Mouse (Mus musculus): ENCODE data around the gene Ndrg3. TPM values are rescaled to one million over a fixed set of nuclear protein-coding genes. Genes with fewer than 3 reads are reported as not detected.
"Not testable (repeated sequence)": the region's sequence is repeated elsewhere in the genome, so short reads cannot be mapped to it uniquely, and the experiment has no call there.

Ndrg3 gene
- polyA plus RNA-seq, 1 experiment from 2014 or later: 58.7 TPM

- Histone ChIP-seq H3K9ac (no peak overlapping the region), H3K4me1 (no peaks in the 10 kb centered on the region), H3K9me3 (replicated peaks) (no peaks in the 10 kb centered on the region), H3K36me3 (0 out of 2 replicates have a peak, but pooled peaks cover 5% of the 10 kb centered on the region), H3K4me2 (replicated peaks) (no peak overlapping the region), H3K27ac (no peak overlapping the region), H3K4me3 (no peak overlapping the region), H3K27me3 (no peaks in the 10 kb centered on the region)
- ATAC-seq (ENCODE audit: low FRiP score): no peak
- WGBS: 90% methylated on average over 2 of the region's 2 CpGs
These were observed 34.8 kb downstream of the Ndrg3 start for GRCm38 (mm10) chr2:156957035-156957434.

GRCm38 (mm10) chr2:156956306-156956705 is 35.5 kb downstream of the Ndrg3 start:
- 80% methylated on average over 7 of the region's 7 CpGs for WGBS

GRCm38 (mm10) chr2:156954463-156954862 is 37.4 kb downstream of the Ndrg3 start:
- WGBS: 95% methylated on average over 5 of the region's 5 CpGs
- no peak for ATAC-seq (ENCODE audit: low FRiP score)
- H3K9me3 ChIP-seq (replicated peaks): no peaks in the 10 kb centered on the region
- no peak overlapping the region for H3K4me2 ChIP-seq (replicated peaks)
- no peak overlapping the region for H3K27ac ChIP-seq
- H3K9ac ChIP-seq: no peak overlapping the region
- H3K36me3 ChIP-seq: peaks cover 8% of the 10 kb centered on the region; the same call in 1 of the 2 replicates
- H3K27me3 ChIP-seq: no peaks in the 10 kb centered on the region
- no peaks in the 10 kb centered on the region for H3K4me1 ChIP-seq
- H3K4me3 ChIP-seq: no peak overlapping the region

More at GRCm38 (mm10) chr2:156956306-156956705, 35.5 kb downstream of the Ndrg3 start:
- Histone ChIP-seq H3K36me3 (0 out of 2 replicates have a peak, but pooled peaks cover 5% of the 10 kb centered on the region), H3K9ac (no peak overlapping the region), H3K4me2 (replicated peaks) (no peak overlapping the region), H3K27ac (no peak overlapping the region), H3K4me1 (no peaks in the 10 kb centered on the region), H3K27me3 (no peaks in the 10 kb centered on the region), H3K4me3 (no peak overlapping the region), H3K9me3 (replicated peaks) (no peaks in the 10 kb centered on the region)
- ATAC-seq (ENCODE audit: low FRiP score): no peak

- H3K27ac ChIP-seq: no peak overlapping the region
- H3K27me3 ChIP-seq: no peaks in the 10 kb centered on the region
- no peak for ATAC-seq (ENCODE audit: low FRiP score)
- 90% methylated on average over 10 of the region's 10 CpGs for WGBS
- no peak overlapping the region for H3K9ac ChIP-seq
- H3K4me2 ChIP-seq (replicated peaks): no peak overlapping the region
- no peaks in the 10 kb centered on the region for H3K4me1 ChIP-seq
- H3K4me3 ChIP-seq: no peak overlapping the region
- H3K36me3 ChIP-seq: peaks cover 8% of the 10 kb centered on the region
- no peaks in the 10 kb centered on the region for H3K9me3 ChIP-seq (replicated peaks)
These were observed 40.4 kb downstream of the Ndrg3 start for GRCm38 (mm10) chr2:156951301-156952094.

DNA sequence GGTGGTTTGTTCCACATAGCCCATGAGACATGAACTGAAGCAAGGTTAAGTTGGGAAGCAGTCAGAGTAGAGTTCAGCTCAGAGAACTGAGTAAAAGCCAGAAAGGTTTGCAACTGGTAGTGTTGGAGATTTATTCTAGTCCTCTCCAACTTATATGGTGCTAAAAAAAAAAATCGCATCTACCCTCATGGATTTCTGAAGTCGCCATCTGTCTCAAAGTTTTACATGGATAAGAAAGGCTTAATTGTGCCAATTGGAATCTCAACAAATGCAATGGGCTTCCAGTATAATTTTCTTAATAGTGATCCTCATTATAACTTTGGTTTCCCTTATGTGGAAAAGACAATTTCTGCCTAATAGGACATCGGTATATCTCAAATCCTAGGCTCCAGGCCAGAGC is 41.0 kb downstream of the Ndrg3 start:
- Histone ChIP-seq H3K27ac (no peak overlapping the region), H3K4me3 (no peak overlapping the region), H3K36me3 (peaks cover 12% of the 10 kb centered on the region), H3K4me2 (replicated peaks) (no peak overlapping the region), H3K9me3 (replicated peaks) (no peaks in the 10 kb centered on the region), H3K9ac (no peak overlapping the region), H3K4me1 (no peaks in the 10 kb centered on the region), H3K27me3 (no peaks in the 10 kb centered on the region)
- no peak for ATAC-seq (ENCODE audit: low FRiP score)
- WGBS: 92% methylated on average over 3 of the region's 3 CpGs

DNA sequence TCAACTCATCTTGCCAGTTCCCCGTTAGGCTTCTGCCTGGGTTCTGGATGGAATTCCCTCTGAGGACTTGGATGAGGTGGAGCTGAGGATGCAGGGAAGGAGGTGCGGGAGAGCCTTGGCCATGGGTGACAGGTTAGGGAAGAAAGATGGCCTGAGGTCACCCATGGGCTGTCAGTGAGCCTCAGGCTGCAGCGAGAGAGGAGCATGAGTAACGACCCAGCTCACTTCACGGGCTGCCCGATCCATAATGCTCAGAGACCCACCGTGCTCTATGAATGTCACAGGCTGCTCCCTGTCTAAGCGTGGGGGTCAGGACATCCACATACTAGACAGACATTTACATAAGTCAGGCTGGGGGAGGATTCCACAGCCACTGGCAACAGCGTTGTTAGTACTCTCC is 50.3 kb downstream of the Ndrg3 start:
- not testable (repeated sequence) for H3K27me3 ChIP-seq; ATAC-seq (ENCODE audit: low FRiP score); H3K9ac ChIP-seq; H3K9me3 ChIP-seq (replicated peaks); H3K4me3 ChIP-seq; H3K27ac ChIP-seq; H3K4me2 ChIP-seq (replicated peaks); H3K4me1 ChIP-seq
- WGBS: 88% methylated on average over 9 of the region's 9 CpGs
- peaks cover 35% of the 10 kb centered on the region for H3K36me3 ChIP-seq

GRCm38 (mm10) chr2:156939926-156940325 is 51.9 kb downstream of the Ndrg3 start:
- peaks cover 41% of the 10 kb centered on the region for H3K36me3 ChIP-seq
- WGBS: 70% methylated on average over 6 of the region's 6 CpGs

DNA sequence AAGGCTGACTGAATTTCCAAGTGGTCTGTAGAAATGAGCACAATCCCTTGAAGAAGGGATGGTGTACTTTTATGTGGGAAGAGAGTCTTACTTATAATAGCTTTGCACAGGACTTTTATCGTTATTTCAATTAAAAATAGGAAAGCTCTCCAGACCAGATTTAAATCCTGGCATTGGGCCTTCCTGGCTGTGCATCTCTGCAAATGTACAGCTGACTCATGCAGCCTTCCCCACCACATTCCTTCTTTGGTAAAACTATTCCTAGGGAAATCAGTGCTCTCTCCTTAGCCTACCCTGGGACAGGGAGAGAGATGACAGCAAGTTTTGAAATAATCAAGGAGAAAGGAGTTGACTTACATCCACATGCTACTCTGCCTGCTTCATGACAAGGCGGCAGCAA is 54.1 kb downstream of the Ndrg3 start:
- H3K27me3 ChIP-seq: no peaks in the 10 kb centered on the region
- no peaks in the 10 kb centered on the region for H3K9me3 ChIP-seq (replicated peaks)
- no peak overlapping the region for H3K4me2 ChIP-seq (replicated peaks)
- no peak overlapping the region for H3K27ac ChIP-seq
- no peak overlapping the region for H3K9ac ChIP-seq
- H3K36me3 ChIP-seq: peaks cover 29% of the 10 kb centered on the region; the same call in 1 of the 2 replicates
- WGBS: 90% methylated on average over 2 of the region's 2 CpGs
- ATAC-seq (ENCODE audit: low FRiP score): no peak
- no peak overlapping the region for H3K4me3 ChIP-seq
- no peaks in the 10 kb centered on the region for H3K4me1 ChIP-seq

More at GRCm38 (mm10) chr2:156939926-156940325, 51.9 kb downstream of the Ndrg3 start:
- not testable (repeated sequence) for H3K4me3 ChIP-seq; H3K27me3 ChIP-seq; H3K4me2 ChIP-seq (replicated peaks); ATAC-seq (ENCODE audit: low FRiP score); H3K27ac ChIP-seq; H3K9me3 ChIP-seq (replicated peaks); H3K9ac ChIP-seq; H3K4me1 ChIP-seq

- no peaks in the 10 kb centered on the region for H3K9me3 ChIP-seq (replicated peaks)
- peaks cover 37% of the 10 kb centered on the region for H3K36me3 ChIP-seq
- ATAC-seq (ENCODE audit: low FRiP score): no peak
- no peak overlapping the region for H3K9ac ChIP-seq
- H3K4me2 ChIP-seq (replicated peaks): no peak overlapping the region
- H3K4me3 ChIP-seq: no peak overlapping the region
- H3K4me1 ChIP-seq: no peaks in the 10 kb centered on the region
- WGBS: 94% methylated on average over 6 of the region's 6 CpGs
- H3K27me3 ChIP-seq: no peaks in the 10 kb centered on the region
- H3K27ac ChIP-seq: no peak overlapping the region
These were observed 56.9 kb downstream of the Ndrg3 start for GRCm38 (mm10) chr2:156935005-156935404.

DNA sequence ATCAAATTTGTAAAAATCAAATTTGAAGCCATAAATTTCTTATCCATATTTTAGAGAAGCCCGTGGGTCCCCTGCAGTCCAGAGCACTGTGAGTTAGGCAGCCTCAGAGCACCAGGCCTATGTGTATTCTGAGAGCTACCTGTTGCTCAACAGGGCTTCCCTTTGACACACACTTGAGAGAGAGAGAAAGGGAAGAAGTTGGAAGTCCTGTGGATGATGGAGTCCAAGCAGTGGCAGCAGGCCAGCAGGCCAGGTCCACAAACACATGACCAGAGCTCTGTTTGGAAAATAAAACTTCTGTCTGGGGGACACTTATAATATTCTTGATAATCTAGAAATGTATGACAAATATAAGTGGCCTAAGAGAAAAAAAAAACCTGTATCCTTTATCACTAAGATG is 58.4 kb downstream of the Ndrg3 start:
- no peaks in the 10 kb centered on the region for H3K9me3 ChIP-seq (replicated peaks)
- no peak overlapping the region for H3K27ac ChIP-seq
- H3K4me1 ChIP-seq: no peaks in the 10 kb centered on the region
- no peak overlapping the region for H3K9ac ChIP-seq
- peaks cover 38% of the 10 kb centered on the region for H3K36me3 ChIP-seq
- WGBS: 96% methylated on average over 1 of the region's 1 CpGs
- H3K4me2 ChIP-seq (replicated peaks): no peak overlapping the region
- H3K4me3 ChIP-seq: no peak overlapping the region
- no peak for ATAC-seq (ENCODE audit: low FRiP score)
- H3K27me3 ChIP-seq: no peaks in the 10 kb centered on the region

- Histone ChIP-seq H3K4me1 (peaks cover 1% of the 10 kb centered on the region; the same call in 1 of the 2 replicates), H3K4me3 (no peak overlapping the region), H3K9ac (no peak overlapping the region), H3K27ac (no peak overlapping the region), H3K9me3 (replicated peaks) (no peaks in the 10 kb centered on the region), H3K36me3 (peaks cover 40% of the 10 kb centered on the region), H3K27me3 (no peaks in the 10 kb centered on the region), H3K4me2 (replicated peaks) (no peak overlapping the region)
- 92% methylated on average over 2 of the region's 2 CpGs for WGBS
- ATAC-seq (ENCODE audit: low FRiP score): no peak
These were observed 60.4 kb downstream of the Ndrg3 start for GRCm38 (mm10) chr2:156931421-156931820.

DNA sequence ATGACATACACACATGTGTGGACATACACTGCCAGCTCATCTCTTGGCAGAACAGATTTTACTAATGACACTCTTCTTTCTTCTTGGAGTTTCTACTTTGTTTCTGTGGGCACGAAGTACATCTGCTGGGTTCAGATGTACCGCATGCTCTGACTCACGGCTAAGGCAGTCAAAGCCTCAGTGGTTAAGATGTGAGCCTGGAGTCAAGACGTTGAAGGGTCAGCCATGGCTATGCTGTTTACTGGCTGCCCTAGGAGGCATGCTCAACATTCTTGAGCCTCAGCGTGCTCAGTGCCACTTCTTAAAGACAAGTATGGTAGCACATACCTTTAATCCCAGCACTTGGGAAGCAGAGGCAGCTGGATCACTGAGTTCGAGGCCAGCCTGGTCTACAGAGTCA is 61.3 kb downstream of the Ndrg3 start:
- H3K9me3 ChIP-seq (replicated peaks): no peaks in the 10 kb centered on the region
- H3K27me3 ChIP-seq: no peaks in the 10 kb centered on the region
- H3K36me3 ChIP-seq: peaks cover 35% of the 10 kb centered on the region
- no peak overlapping the region for H3K4me2 ChIP-seq (replicated peaks)
- peaks cover 4% of the 10 kb centered on the region; the same call in 1 of the 2 replicates for H3K4me1 ChIP-seq
- ATAC-seq (ENCODE audit: low FRiP score): no peak
- no peak overlapping the region for H3K27ac ChIP-seq
- WGBS: 92% methylated on average over 6 of the region's 6 CpGs
- H3K9ac ChIP-seq: no peak overlapping the region
- no peak overlapping the region for H3K4me3 ChIP-seq
